Mouse (Mus musculus) spleen, adult 2 months (tissue): ENCODE measurements at regions not wholly inside any gene's neighbourhood (a gene's known extent, or its start where the extent isn't known, plus 50 kb on each side); places are given as distances from the start of the nearest gene placed in this dataset.

ENCODE experiments used
- DNase-seq, 2 experiments: peaks; one replicate each; pipeline versions ENCODE4 v3.0.0 to v3.0.0-alpha.2; 2012 to 2021; ENCODE audit warnings: low spot score in 2 of 2, low read depth in 1 of 2
- H3K27ac ChIP-seq: fragments of 200-500 bp; 2 replicates; pipeline ENCODE4 v1.5.1; 2012; ENCODE audit warnings: low read length, inconsistent platforms; ENCODE audit not compliant: insufficient read depth
- H3K27me3 ChIP-seq: fragments of 200-500 bp; 2 replicates; pipeline ENCODE4 v1.6.1; 2012; ENCODE audit warnings: mild to moderate bottlenecking, moderate library complexity, low read length, inconsistent platforms; ENCODE audit not compliant: control insufficient read depth, insufficient read depth
- H3K36me3 ChIP-seq: fragments of 200-500 bp; 2 replicates; pipeline ENCODE4 v1.6.1; 2012; ENCODE audit warnings: mild to moderate bottlenecking, low read length, inconsistent platforms; ENCODE audit not compliant: control insufficient read depth, insufficient read depth
- H3K4me1 ChIP-seq: fragments of 200-500 bp; 2 replicates; pipeline ENCODE4 v1.6.1; 2011; ENCODE audit warnings: inconsistent platforms; ENCODE audit not compliant: control insufficient read depth, insufficient read depth, insufficient read length
- H3K4me3 ChIP-seq: fragments of 200-500 bp; 2 replicates; pipeline ENCODE4 v1.5.1; 2011; ENCODE audit warnings: mild to moderate bottlenecking, inconsistent platforms; ENCODE audit not compliant: insufficient read depth, insufficient read length; ENCODE audit errors: extremely low read depth
- CTCF ChIP-seq: fragments of 200-500 bp; IDR thresholded peaks from 2 replicates; pipeline ENCODE4 v1.5.1; 2011; ENCODE audit warnings: mild to moderate bottlenecking, inconsistent platforms; ENCODE audit not compliant: insufficient read depth, insufficient read length, insufficient replicate concordance; ENCODE audit errors: extremely low read depth
- POLR2A ChIP-seq: fragments of 200-500 bp; IDR thresholded peaks from 2 replicates; pipeline ENCODE4 v1.6.1; 2011; ENCODE audit warnings: low read depth, low read length, inconsistent platforms
- WGBS: fragments of 180-500 bp; shearing (Covaris S2); methylation state at CpG from one replicate; pipeline ENCODE4 v1.1.7; 2018; 5-methylcytosine and 5-hydroxymethylcytosine counted together

DNA sequence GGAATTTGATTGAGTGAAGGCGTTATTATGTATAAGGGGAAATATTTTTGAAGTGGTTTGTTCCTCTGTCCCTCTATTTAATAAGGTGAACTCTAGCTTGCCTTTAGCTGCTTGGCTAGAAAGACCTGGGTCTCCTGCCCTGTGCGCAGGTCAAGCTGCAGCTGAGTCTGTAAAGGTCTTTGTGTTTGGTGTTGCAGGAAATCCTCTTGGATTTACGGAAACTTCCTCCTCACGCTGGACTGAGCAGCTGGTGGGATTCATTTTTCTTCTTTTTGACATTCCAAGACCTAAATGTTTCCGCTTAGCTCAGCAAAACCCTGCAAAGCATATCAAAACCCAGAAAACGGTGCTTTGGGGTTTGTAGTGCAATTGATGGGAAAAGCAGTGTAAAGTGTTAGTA is 402.2 kb upstream of the Mmadhc start:
- Histone ChIP-seq H3K27ac (no peak overlapping the region), H3K4me3 (no peak overlapping the region), H3K4me1 (no peaks in the 10 kb centered on the region), H3K27me3 (no peaks in the 10 kb centered on the region; the same call in 1 of the 2 replicates), H3K36me3 (no peaks in the 10 kb centered on the region)
- 65% methylated on average over 6 of the region's 6 CpGs for WGBS
- no peak for DNase-seq
- TF ChIP-seq POLR2A = no peak
- TF ChIP-seq CTCF = no peak

DNA sequence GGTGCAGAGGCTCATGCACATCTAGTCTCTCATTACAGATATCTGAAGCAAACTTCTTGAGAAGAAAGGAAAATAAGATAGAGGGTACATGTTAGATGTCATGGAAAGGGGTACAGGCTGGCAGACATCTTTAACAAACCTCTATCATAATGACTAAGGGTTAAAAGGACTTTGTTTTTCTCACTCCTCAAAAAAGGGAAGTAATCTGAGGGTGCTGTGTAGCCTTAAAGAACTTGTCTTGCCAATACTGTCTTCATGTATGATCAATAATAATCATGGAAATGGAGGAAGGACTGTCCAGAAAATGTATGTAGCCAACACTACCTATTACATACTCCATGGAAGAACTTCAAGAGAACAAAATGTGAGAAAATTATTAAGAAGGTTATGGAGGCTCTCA is 400.0 kb upstream of the Mmadhc start:
- DNase-seq = no peak
- no peak overlapping the region for H3K27ac ChIP-seq
- no peak for TF ChIP-seq POLR2A
- no peak for TF ChIP-seq CTCF
- no peaks in the 10 kb centered on the region for H3K36me3 ChIP-seq
- H3K4me3 ChIP-seq = no peak overlapping the region
- H3K27me3 ChIP-seq = no peaks in the 10 kb centered on the region; the same call in 1 of the 2 replicates
- no peaks in the 10 kb centered on the region for H3K4me1 ChIP-seq

DNA sequence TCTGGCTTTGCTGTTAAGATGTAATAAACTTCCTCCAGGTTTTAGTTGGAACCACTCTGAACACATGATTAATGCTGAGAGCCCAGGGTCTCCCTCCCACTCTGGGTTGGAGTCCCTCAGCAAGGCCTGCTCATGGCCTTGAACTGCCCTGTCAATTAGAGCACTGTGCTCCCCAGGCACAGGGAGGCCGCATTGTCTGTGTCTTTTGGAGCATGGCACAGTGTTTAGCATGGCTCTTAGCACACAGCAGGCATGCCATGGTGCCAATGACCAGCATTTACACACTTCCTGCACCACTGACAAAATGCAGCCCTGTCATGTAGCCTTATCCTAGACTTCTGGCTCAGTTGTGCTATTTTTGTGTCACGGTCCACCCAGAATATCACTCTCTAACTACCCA is 398.2 kb upstream of the Mmadhc start:
- H3K27ac ChIP-seq = no peak overlapping the region
- no peak for TF ChIP-seq CTCF
- no peaks in the 10 kb centered on the region; the same call in 1 of the 2 replicates for H3K27me3 ChIP-seq
- H3K36me3 ChIP-seq = no peaks in the 10 kb centered on the region
- DNase-seq = no peak
- no peak overlapping the region for H3K4me3 ChIP-seq
- 85% methylated on average over 2 of the region's 2 CpGs for WGBS
- H3K4me1 ChIP-seq = peaks cover 2% of the 10 kb centered on the region

DNA sequence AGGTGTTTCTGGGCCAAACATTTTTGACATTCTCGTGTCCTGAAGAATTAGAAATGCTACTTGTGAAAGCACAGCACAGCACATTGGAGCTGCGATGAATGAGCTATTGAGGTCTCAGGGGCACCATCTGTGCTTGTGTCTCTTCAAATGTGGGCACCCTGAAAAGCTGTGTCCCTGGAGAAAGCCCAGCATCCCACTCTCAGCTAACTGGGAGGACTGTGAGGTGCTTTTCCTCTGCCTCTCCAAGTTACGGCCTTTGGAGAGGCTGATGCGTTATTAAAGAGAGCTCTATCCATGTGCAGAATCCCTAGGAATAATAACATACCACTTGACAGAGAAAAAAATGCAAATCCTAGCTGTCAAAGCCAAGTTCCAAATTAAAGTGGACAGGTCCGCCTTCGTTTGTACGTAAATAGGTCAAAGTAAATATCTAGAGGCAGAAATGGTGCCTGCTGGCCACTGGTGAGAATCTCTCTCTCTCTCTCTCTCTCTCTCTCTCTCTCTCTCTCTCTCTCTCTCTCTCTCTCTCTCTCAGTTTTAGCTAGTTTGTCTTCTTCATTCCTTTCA is 397.3 kb upstream of the Mmadhc start:
- Histone ChIP-seq H3K4me1 (peaks cover 2% of the 10 kb centered on the region), H3K4me3 (no peak overlapping the region), H3K27me3 (no peaks in the 10 kb centered on the region; the same call in 1 of the 2 replicates), H3K27ac (no peak overlapping the region), H3K36me3 (no peaks in the 10 kb centered on the region)
- TF ChIP-seq CTCF (no peak), POLR2A (no peak)
- DNase-seq = no peak
- 92% methylated on average over 7 of the region's 7 CpGs for WGBS

DNA sequence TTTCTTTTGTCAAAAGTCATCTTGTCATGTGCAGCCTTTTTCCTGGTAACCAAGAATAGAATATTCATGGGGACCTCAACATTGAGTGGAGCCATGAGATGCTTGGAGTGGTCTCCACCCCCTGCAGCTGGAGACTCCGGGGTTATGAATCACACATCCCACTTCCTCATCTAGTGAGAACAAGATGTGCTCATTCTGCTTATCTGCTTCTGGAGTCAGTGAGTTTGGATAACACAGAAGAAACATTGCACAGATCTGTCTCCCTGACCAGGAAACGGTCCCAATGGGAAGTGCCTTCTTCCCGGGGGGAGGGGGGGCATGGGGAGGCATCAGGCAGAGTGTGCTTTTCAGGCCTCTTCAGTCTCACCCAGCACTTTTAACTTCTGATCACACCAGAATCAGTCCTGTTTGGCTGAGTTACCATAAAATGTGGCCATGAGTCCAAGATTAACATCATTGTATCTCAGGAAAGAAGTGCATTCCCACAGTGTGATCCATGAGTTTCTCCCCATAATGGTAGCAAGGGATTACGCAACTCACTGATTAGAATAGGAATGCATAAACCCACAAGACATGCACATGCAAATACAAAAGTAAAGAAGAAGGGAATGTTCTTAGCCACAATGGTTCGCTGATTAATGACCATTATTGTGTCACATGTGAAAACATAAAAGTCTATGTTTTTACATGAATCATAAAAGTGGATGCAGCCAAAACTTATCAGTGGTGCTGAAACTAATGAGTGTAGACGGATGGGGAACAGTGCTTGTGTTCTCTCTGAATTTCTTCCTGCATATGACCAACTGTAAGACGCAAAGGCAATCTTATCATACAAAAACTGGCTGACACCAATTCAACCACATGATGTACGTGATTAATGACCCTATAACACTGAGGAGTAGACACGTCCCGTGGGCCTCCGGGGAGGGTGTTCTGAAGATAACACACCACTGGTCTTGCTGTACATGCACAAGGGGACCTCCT is 393.8 kb upstream of the Mmadhc start:
- H3K4me1 ChIP-seq = peaks cover 6% of the 10 kb centered on the region
- H3K36me3 ChIP-seq = no peaks in the 10 kb centered on the region
- WGBS = 66% methylated on average over 11 of the region's 11 CpGs
- H3K27ac ChIP-seq = no peak overlapping the region
- TF ChIP-seq CTCF (no peak), POLR2A (no peak)
- no peaks in the 10 kb centered on the region; the same call in 1 of the 2 replicates for H3K27me3 ChIP-seq
- DNase-seq = no peak
- no peak overlapping the region for H3K4me3 ChIP-seq

GRCm38 (mm10) chr2:50687672-50688151 is 391.1 kb upstream of the Mmadhc start:
- peak overlapping the region; percentile 75 for H3K27ac ChIP-seq
- TF ChIP-seq POLR2A (no peak), CTCF (no peak)

More at GRCm38 (mm10) chr2:50687672-50688151, 391.1 kb upstream of the Mmadhc start:
- no peaks in the 10 kb centered on the region for H3K27me3 ChIP-seq
- no peaks in the 10 kb centered on the region for H3K36me3 ChIP-seq
- WGBS = 50% methylated on average over 10 of the region's 10 CpGs
- H3K4me1 ChIP-seq = peaks cover 6% of the 10 kb centered on the region
- DNase-seq = peak; percentile 23 to 34
- H3K4me3 ChIP-seq = no peak overlapping the region; the same call in 1 of the 2 replicates
